Mouse (Mus musculus) neural tube, embryonic 13.5 days (tissue): ENCODE results near the gene Npas4. TPM values are rescaled to one million over a fixed set of nuclear protein-coding genes. Genes with fewer than 3 reads are reported as not detected.
"Not testable (repeated sequence)": the region's sequence is repeated elsewhere in the genome, so short reads cannot be mapped to it uniquely, and the experiment has no call there.

Experiments
- ATAC-seq: fragments of 200-750 bp; cut with Nextera tagmentation; 2 replicates; pipeline ENCODE4 v1.8.0; 2017; ENCODE audit warnings: low read depth, mild to moderate bottlenecking, moderate TSS enrichment, moderate library complexity
- H3K27ac ChIP-seq: fragments of 300-500 bp; sonication (generic); replicated peaks from 2 replicates; pipeline ENCODE4 v1.5.1; 2015; ENCODE audit warnings: moderate library complexity, mild to moderate bottlenecking, inconsistent platforms
- H3K27me3 ChIP-seq: fragments of 300-500 bp; sonication (generic); 2 replicates; pipeline ENCODE4 v1.6.1; 2015; ENCODE audit warnings: mild to moderate bottlenecking, inconsistent platforms
- H3K36me3 ChIP-seq: fragments of 300-500 bp; sonication (generic); 2 replicates; pipeline ENCODE4 v1.6.1; 2015; ENCODE audit warnings: mild to moderate bottlenecking, inconsistent platforms
- H3K4me1 ChIP-seq: fragments of 300-500 bp; sonication (generic); replicated peaks from 2 replicates; pipeline ENCODE4 v1.6.1; 2015; ENCODE audit warnings: inconsistent platforms
- H3K4me2 ChIP-seq: fragments of 300-500 bp; sonication (generic); 2 replicates; pipeline ENCODE4 v1.6.1; 2015; ENCODE audit warnings: inconsistent platforms, mild to moderate bottlenecking, moderate library complexity
- H3K4me3 ChIP-seq: fragments of 300-500 bp; sonication (generic); 2 replicates; pipeline ENCODE4 v1.5.1; 2015; ENCODE audit warnings: mild to moderate bottlenecking, inconsistent platforms
- H3K9ac ChIP-seq: fragments of 300-500 bp; sonication (generic); 2 replicates; pipeline ENCODE4 v1.6.1; 2015; ENCODE audit warnings: moderate library complexity, mild to moderate bottlenecking, inconsistent platforms
- H3K9me3 ChIP-seq: fragments of 300-500 bp; sonication (generic); 2 replicates; pipeline ENCODE4 v1.6.1; 2016; ENCODE audit warnings: inconsistent platforms
- WGBS: fragments of 180-500 bp; shearing (Covaris S2); methylation state at CpG from one replicate; pipeline ENCODE4 v1.1.7; 2015; 5-methylcytosine and 5-hydroxymethylcytosine counted together
- polyA plus RNA-seq: library from polyadenylated mRNA; unstranded; fragments of >200 nt; fragmentation: Nextera tagmentation; extraction: Ambion mirVana; gene quantifications from 2 replicates; pipeline ENCODE4 v1.2.1, GENCODE M21; 2015

Gene Npas4
- polyA plus RNA-seq, 1 experiment from 2014 or later = 0.25 TPM

DNA sequence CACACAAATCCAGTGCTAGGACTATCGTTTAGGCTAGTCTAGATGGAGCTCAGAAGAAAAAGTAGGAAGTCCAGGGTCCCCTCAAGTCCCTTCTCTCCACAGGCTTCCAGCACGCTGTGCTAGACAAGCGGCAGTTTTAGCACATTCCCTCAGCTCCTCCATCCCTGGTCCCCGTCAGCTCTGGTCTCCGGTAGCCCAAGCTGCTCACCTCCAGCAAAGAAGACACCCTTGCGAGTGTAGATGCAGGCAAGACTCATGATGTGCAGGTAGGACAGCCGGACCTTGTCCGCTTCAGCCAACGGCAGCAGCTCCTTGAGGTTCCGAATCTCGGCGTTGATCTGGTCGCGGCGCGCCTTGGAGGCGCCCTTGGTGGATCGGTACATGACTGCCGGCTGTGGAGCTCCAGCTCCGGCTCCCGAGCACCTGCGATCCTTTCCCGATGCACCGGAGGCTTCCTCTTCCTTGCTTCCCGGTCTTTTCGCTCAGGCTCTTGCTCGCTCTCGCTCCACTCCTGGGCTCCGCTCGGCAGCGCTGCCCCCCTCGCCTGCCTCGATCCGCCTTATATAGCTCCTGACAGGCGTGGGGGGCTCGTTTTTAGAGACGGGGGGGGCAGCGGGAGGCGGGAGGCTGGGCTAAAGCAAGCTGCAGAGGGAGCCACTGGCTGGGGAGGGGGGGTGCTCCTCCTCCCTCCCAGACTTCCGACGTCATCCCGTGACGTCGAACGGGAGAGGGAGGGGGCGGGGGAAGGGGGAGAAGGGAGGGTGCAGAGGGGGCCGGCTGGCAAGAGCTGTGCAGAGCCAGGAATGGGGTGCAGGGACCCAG, 471 bp downstream of the Npas4 start:
- Histone ChIP-seq H3K36me3 (0 out of 2 replicates have a peak, but pooled peaks cover 10% of the 10 kb centered on the region), H3K27ac (peak overlapping the region; percentile 68)

DNA sequence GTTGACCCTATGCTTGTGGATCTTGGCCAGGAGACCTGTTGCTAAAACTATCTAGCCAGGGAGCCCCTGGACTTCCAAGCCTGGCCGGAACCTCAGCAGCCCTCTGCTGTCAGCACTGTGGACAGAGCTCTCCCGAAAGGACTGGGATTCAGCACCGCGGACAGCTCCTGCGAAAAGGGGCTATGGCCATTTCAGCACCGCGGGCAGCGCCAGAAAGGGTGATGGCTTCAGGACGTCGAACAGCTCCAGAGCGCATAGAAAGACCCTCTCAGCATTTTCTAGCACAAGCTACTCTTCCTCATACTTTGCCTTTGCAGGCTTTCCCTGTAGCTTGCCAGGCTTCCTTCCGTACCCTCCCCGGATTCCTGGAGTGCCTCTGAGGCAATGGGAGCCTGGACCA, 1.1 kb downstream of the Npas4 start:
- Histone ChIP-seq H3K27me3 (peaks cover 100% of the 10 kb centered on the region), H3K36me3 (0 out of 2 replicates have a peak, but pooled peaks cover 10% of the 10 kb centered on the region), H3K9me3 (no peaks in the 10 kb centered on the region), H3K4me1 (peaks cover 32% of the 10 kb centered on the region), H3K9ac (peak overlapping the region; percentile 78), H3K4me3 (peak overlapping the region; percentile 49), H3K27ac (no peak overlapping the region), H3K4me2 (peak overlapping the region; percentile 72)
- 4% methylated on average over 13 of the region's 13 CpGs for WGBS
- no peak for ATAC-seq

More for the DNA sequence above, 471 bp downstream of the Npas4 start:
- Histone ChIP-seq H3K27me3 (peaks cover 99% of the 10 kb centered on the region), H3K4me2 (peak overlapping the region; percentile 72), H3K9ac (peak overlapping the region; percentile 78), H3K9me3 (no peaks in the 10 kb centered on the region), H3K4me1 (peaks cover 36% of the 10 kb centered on the region), H3K4me3 (peak overlapping the region; percentile 49)
- 13% methylated on average over 47 of the region's 47 CpGs for WGBS
- ATAC-seq = peak; percentile 79

DNA sequence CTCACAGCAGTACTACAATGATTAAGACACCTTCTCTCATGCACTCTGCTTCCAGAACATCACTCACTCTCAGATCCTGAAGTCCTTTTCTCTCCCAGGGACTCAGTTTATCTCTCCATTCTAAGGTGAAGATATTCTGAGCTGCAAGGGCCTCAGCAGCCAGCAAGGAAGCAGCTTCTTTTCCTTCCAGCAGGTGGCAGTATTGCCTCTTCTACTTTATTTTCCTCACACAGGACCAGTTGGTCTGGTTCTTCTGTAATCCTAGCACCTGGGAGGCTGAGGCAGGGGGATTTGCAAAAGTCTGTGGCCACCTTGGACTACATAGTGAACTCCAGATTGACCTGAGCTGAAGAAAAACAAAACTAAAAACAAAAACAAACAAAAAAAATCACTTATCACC, 8.3 kb downstream of the Npas4 start:
- H3K27me3 ChIP-seq = peaks cover 43% of the 10 kb centered on the region
- ATAC-seq = 0 out of 2 replicates have a peak, but pooled peaks have one; percentile 23
- H3K27ac ChIP-seq = no peak overlapping the region
- no peaks in the 10 kb centered on the region for H3K9me3 ChIP-seq
- 0 out of 2 replicates have a peak, but pooled peaks cover 8% of the 10 kb centered on the region for H3K36me3 ChIP-seq
- no peak overlapping the region for H3K4me3 ChIP-seq
- H3K4me2 ChIP-seq = no peak overlapping the region
- H3K4me1 ChIP-seq = no peaks in the 10 kb centered on the region
- H3K9ac ChIP-seq = no peak overlapping the region

DNA sequence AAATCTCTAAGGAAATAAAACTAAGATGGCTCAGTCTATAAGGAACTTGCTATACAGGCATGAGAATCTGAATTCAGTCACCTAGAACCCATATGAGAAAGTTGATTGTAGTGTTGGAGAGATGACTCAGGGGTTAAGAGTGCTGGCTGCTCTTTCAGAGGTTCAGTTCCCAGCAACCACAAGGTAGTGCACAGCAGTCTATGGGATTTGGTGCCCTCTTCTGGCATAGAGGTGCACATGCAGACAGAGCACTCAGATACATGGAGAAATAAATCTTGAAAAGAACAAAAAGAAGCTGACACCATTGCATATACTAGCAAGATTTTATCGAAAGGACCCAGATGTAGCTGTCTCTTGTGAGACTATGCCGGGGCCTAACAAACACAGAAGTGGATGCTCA, 21.9 kb downstream of the Npas4 start:
- no peak for ATAC-seq
- WGBS = 85% methylated on average over 2 of the region's 2 CpGs
- Histone ChIP-seq H3K27me3 (no peaks in the 10 kb centered on the region), H3K27ac (no peak overlapping the region), H3K4me1 (peaks cover 2% of the 10 kb centered on the region), H3K9ac (no peak overlapping the region), H3K4me2 (no peak overlapping the region), H3K9me3 (no peaks in the 10 kb centered on the region), H3K36me3 (peaks cover 42% of the 10 kb centered on the region), H3K4me3 (no peak overlapping the region)

DNA sequence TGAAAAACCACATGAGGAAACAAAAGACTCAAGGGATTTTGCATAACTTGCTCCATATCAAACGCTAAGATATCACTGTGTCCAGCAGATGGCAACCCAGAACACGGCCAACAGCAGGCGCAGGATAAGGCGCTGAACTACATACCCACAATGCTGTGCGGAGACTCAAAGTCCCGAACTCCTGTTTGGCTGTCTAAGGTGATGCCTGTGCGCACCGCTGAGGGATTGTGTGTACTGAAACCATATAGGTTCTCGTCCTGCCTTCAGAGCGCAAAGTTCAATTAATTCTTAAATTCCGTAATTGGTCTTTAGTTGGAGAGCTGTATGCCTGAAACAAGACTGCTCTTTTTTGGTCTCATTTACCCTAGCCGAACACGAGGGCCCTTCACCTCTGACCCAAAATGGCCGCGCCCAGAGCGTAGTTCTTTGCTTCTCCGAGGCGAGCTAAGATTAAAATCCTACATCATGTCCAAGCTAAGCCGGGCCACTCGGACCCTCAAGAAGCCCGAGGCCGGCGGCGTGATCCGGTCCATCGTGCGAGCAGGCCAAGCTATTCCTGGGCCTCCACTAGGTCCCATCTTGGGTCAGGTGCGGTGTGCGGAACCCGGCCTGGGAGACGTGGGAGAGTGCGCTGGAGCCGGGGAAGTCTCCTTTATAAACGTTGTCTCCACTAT, 28.1 kb downstream of the Npas4 start, which contains the start of gene Mrpl11:
TSS of gene Mrpl11 (plus strand) at position 220 of the 674 bp plus-strand sequence.
- Histone ChIP-seq H3K27ac (peak within 1 kb of the TSS; percentile 87), H3K27me3 (no peaks in the 10 kb centered on the region), H3K4me3 (peak within 1 kb of the TSS; percentile 78), H3K9me3 (no peaks in the 10 kb centered on the region), H3K4me1 (peaks cover 13% of the 10 kb centered on the region), H3K4me2 (peak within 1 kb of the TSS; percentile 78), H3K9ac (peak within 1 kb of the TSS; percentile 91), H3K36me3 (peaks cover 31% of the 10 kb centered on the region)
- peak; percentile 97 for ATAC-seq
- WGBS = under 1% methylated on average over 34 of the region's 34 CpGs

DNA sequence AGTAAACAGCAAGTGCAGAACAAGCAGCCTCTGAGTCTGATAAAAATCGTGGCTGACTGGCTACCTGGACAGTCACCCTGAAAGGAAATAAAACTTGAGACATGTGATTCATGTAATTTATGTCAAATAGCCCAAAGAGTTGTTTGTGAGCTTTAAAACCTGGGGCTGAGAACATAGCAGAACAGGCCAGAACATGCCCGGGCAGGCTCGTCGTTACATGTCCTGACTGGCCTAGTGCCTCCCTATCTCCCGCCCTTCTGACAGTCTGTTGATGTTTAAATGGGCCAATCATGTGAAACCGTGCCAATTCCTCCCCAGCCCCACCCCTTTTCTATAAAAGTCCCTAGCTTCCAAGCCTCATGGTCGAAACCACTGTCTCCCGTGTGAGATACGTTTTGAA, 41.5 kb downstream of the Npas4 start:
- not testable (repeated sequence) for H3K4me1 ChIP-seq, H3K27ac ChIP-seq, H3K9me3 ChIP-seq, H3K36me3 ChIP-seq, H3K4me3 ChIP-seq, H3K4me2 ChIP-seq, ATAC-seq, H3K9ac ChIP-seq
- H3K27me3 ChIP-seq = peaks cover 14% of the 10 kb centered on the region
- WGBS = 86% methylated on average over 9 of the region's 9 CpGs

DNA sequence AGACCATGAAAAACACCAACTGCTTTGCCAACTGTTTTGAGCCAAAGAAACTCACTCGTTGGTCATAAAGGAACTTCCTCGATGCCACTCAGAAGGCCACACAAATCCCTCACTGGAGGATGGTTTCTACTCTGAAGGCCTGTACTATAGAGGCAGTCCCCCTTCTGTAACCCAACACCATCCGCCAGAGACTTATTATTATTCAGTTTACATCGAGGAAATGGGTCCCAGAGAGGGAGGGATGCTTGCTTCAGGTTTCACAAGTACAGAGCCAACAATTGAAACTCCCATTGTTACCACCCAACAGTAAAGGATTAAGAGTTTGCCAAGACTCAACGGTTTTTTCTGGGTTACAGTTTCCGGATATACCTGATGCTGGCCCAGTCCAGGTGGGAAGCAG, 44.6 kb downstream of the Npas4 start:
- Histone ChIP-seq H3K4me1 (peaks cover 19% of the 10 kb centered on the region), H3K9me3 (no peaks in the 10 kb centered on the region), H3K4me3 (no peak overlapping the region), H3K27me3 (peaks cover 23% of the 10 kb centered on the region), H3K27ac (no peak overlapping the region), H3K4me2 (no peak overlapping the region), H3K36me3 (no peaks in the 10 kb centered on the region), H3K9ac (no peak overlapping the region)
- 37% methylated on average over 6 of the region's 6 CpGs for WGBS
- no peak for ATAC-seq

DNA sequence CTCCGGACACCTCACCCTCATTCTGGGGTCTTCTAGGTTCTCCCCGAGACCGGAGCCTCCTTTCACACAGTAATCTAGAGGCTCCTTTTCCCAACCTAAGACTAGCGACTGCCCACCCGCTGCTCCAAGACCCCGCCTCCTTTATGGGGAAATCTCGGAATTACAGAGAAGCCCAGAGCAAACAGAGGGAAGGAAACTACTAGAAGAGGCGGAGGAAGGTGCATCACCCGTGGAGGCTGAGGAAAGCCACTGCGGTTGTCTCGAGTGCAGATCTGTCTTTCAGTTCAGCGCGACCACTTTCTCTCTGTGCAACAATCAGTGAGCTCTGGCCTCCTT, 46.9 kb downstream of the Npas4 start:
- no peak; the same call in 1 of the 2 replicates for ATAC-seq
- H3K27me3 ChIP-seq = peaks cover 27% of the 10 kb centered on the region
- peak overlapping the region; percentile 66 for H3K4me3 ChIP-seq
- peak overlapping the region; percentile 82 for H3K27ac ChIP-seq
- H3K4me1 ChIP-seq = peaks cover 19% of the 10 kb centered on the region
- peak overlapping the region; percentile 82 for H3K9ac ChIP-seq
- H3K9me3 ChIP-seq = no peaks in the 10 kb centered on the region
- no peaks in the 10 kb centered on the region for H3K36me3 ChIP-seq
- peak overlapping the region; percentile 85 for H3K4me2 ChIP-seq
- 8% methylated on average over 13 of the region's 13 CpGs for whole genome bisulfite sequencing

DNA sequence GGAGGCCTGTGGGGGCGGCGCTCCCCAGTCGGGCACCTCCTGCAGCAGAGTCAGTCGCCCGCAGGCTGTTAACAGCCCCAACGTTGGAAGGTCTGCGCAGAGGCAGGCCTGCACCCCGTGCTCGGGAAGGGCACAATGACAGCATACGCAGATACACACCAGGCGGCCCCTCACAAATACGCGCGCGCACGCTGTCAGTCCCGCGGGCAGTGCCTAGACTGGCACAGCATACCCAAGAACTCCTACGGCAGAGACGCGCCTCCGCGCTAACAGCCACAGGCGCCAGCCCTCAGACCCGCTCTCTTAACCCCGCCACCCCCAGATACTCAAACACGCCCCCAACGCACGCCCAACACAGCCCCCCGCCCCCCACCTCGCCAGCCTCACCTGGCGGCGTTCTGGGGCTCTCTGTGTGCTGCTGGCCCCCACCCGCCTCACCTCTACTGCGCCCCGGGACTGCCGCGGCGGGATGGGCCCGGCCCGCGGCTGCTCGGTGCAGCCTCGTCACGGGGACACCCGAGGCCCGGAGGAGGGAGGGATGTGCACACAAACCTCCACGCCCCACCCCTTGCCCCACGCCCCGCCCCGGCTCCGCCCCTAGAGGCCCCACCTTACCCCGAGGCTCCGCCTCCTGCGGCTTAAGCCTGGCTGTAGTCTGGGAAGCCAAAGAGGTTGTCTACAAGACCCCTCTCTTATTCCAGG, 47.4 kb downstream of the Npas4 start, which contains the start of gene Peli3:
TSS of gene Peli3 (minus strand) at position 577 of the 702 bp plus-strand sequence.
- under 1% methylated on average over 48 of the region's 55 CpGs for WGBS
- H3K9me3 ChIP-seq = no peaks in the 10 kb centered on the region
- peak within 1 kb of the TSS; percentile 82 for H3K27ac ChIP-seq
- peak within 1 kb of the TSS; percentile 82 for H3K9ac ChIP-seq
- peak within 1 kb of the TSS; percentile 85 for H3K4me2 ChIP-seq
- H3K36me3 ChIP-seq = peaks cover 2% of the 10 kb centered on the region; the same call in 1 of the 2 replicates
- peak within 1 kb of the TSS; percentile 66 for H3K4me3 ChIP-seq
- peaks cover 28% of the 10 kb centered on the region for H3K27me3 ChIP-seq
- peak; percentile 96 for ATAC-seq
- peaks cover 19% of the 10 kb centered on the region for H3K4me1 ChIP-seq

DNA sequence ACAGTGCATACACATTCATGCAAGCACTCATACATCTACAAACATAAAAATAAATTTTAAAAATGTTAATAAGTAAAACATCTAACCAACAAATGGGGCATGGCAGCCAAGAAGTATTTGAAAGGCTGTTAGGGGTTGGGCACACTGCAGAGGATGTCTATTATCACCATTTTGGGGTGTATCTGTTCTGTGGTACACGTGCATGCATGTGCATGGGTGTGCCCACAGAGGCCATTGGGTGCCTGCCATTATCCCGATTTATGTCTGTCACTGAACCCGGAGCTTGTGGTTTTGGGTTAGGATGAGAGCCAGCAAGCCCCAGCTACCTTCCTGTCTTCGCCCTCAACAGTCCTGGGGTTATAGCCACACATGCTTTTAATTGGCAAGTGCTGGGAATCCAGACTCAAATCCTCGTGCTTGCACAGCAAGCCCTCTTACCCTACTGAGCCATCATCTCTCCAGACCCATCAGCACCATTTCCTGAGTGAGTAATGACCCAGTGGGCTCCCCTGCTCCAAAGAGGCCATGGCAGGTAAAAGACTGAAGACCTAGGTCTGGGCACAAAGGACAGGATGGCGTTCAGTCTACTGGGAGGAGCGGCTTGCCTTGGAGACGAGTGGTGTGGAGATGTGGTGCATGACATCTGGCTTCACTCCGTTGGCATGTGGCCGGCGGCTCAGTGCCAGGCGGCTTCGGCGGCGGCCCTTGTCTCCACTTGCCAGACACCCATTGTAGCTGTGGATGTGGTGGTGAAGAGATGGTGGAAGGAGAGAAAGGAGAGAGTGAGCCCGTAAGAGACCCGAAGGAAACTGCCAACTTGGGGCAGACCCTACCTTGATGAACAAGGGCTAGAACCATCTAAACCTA, 52.4 kb downstream of the Npas4 start:
- Histone ChIP-seq H3K4me2 (no peak overlapping the region), H3K36me3 (peaks cover 27% of the 10 kb centered on the region; the same call in 1 of the 2 replicates), H3K4me1 (peaks cover 13% of the 10 kb centered on the region), H3K9ac (no peak overlapping the region), H3K27me3 (peaks cover 14% of the 10 kb centered on the region; the same call in 1 of the 2 replicates), H3K27ac (no peak overlapping the region), H3K4me3 (no peak overlapping the region), H3K9me3 (no peaks in the 10 kb centered on the region)
- ATAC-seq = no peak
- WGBS = 87% methylated on average over 17 of the region's 17 CpGs

DNA sequence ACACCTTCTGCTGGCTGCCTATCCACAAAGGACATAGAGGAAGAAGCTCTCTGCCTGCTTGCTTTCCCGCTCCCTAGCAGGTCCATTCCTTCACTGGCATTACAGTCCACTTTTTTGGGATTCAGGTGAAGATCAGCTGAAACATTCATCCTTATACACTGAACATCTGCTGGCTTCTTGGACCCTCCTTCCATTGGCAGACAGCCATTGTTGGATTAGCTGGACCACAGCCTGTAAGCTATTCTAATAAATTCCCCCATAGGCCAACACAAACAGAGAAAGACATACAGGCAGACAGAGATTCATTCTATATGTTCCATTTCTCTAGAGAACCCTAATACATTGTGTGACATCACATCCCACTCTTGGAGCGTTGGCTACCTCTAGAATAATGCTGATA, 53.2 kb downstream of the Npas4 start:
- Histone ChIP-seq H3K9me3 (no peaks in the 10 kb centered on the region), H3K27ac (no peak overlapping the region), H3K4me3 (no peak overlapping the region), H3K36me3 (peaks cover 34% of the 10 kb centered on the region; the same call in 1 of the 2 replicates), H3K27me3 (peaks cover 12% of the 10 kb centered on the region; the same call in 1 of the 2 replicates), H3K4me1 (peaks cover 5% of the 10 kb centered on the region), H3K9ac (no peak overlapping the region), H3K4me2 (no peak overlapping the region)
- 85% methylated on average over 2 of the region's 2 CpGs for WGBS
- ATAC-seq = no peak
